Mouse (Mus musculus) MEL (cell line): Measurements from ENCODE around the gene Gtf2ird1.

ENCODE experiments used
- CTCF ChIP-seq, 3 experiments: IDR thresholded peaks in 2 of 3; conservative IDR thresholded peaks in 1 of 3; 2 replicates each; pipeline ENCODE4 v1.5.1; 2011 to 2012; ENCODE audit warnings: low read length in 3 of 3, low read depth in 2 of 3, mild to moderate bottlenecking in 2 of 3, improper control_type of control experiment in 1 of 3, inconsistent platforms in 1 of 3, mixed read lengths in 1 of 3, moderate library complexity in 1 of 3; ENCODE audit not compliant: control insufficient read depth in 1 of 3, insufficient read depth in 1 of 3, poor library complexity in 1 of 3, severe bottlenecking in 1 of 3
- EP300 ChIP-seq, 2 experiments: IDR thresholded peaks; 2 replicates each; pipeline ENCODE4 v1.6.1; 2011; ENCODE audit warnings: improper control_type of control experiment in 2 of 2, low read length in 2 of 2, low read depth in 1 of 2, mild to moderate bottlenecking in 1 of 2
- GATA1 ChIP-seq: IDR thresholded peaks from 2 replicates; pipeline ENCODE4 v1.6.1; 2011; ENCODE audit warnings: low read depth, low read length, improper control_type of control experiment
- MAZ ChIP-seq: IDR thresholded peaks from 2 replicates; pipeline ENCODE4 v1.6.1; 2012; ENCODE audit warnings: low read depth, mild to moderate bottlenecking, inconsistent platforms, low read length, improper control_type of control experiment
- POLR2A ChIP-seq, 2 experiments: IDR thresholded peaks; 2 replicates each; pipeline ENCODE4 v1.6.1; 2011 to 2012; ENCODE audit warnings: low read length in 2 of 2, mild to moderate bottlenecking in 2 of 2, control low read depth in 1 of 2, improper control_type of control experiment in 1 of 2, low read depth in 1 of 2, moderate library complexity in 1 of 2; ENCODE audit not compliant: control insufficient read depth in 1 of 2, insufficient read depth in 1 of 2, poor library complexity in 1 of 2

DNA sequence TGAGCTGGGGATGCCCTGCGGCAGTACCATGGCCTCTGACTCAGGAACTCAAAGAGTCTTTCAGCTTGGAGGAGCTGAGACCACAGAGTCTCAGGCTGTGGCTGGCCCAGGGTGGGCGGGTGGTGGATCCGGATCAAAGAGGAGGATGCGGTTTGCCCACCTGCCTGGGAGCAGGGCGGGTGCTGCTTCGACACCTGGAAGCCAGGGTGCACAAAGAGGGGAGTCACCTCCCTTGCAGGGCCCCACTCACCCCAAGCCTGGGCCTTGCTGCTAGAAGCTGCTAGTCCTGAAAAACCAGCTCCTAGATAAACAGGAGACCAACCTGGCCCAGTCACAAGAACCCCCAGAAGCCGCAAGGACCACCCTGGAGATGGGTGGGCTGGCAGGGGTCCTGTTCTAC, 12.0 kb downstream of the Gtf2ird1 start:
- TF ChIP-seq MAZ (no peak), CTCF (IDR thresholded peaks at IDR 0.05 in 2 of 3, conservative IDR thresholded peaks at IDR 0.05 in 1 of 3; ENCODE audit: control insufficient read depth in 1 of 3, insufficient read depth in 1 of 3, low read depth in 2 of 3, low read length in 3 of 3, poor library complexity in 1 of 3, severe bottlenecking in 1 of 3) (no peak), POLR2A (IDR thresholded peaks at IDR 0.05; ENCODE audit: control insufficient read depth in 1 of 2, insufficient read depth in 1 of 2, low read depth in 1 of 2, low read length in 2 of 2, poor library complexity in 1 of 2) (no peak), GATA1 (no peak), EP300 (IDR thresholded peaks at IDR 0.05; ENCODE audit: low read depth in 1 of 2, low read length in 2 of 2) (no peak)
